Mouse (Mus musculus) heart, postnatal 4 days (tissue): ENCODE data around the gene Fam71a. TPM values are rescaled to one million over a fixed set of nuclear protein-coding genes. Genes with fewer than 3 reads are reported as not detected.

Source experiments
- DNase-seq: peaks from one replicate; pipeline ENCODE4 v3.0.0; 2021
- total RNA-seq, 2 experiments: library from RNA; stranded (reverse); gene quantifications; 2 replicates each; pipeline ENCODE4 v1.2.3; 2021

The Fam71a gene
- total RNA-seq, 2 experiments from 2014 or later = not detected

DNA sequence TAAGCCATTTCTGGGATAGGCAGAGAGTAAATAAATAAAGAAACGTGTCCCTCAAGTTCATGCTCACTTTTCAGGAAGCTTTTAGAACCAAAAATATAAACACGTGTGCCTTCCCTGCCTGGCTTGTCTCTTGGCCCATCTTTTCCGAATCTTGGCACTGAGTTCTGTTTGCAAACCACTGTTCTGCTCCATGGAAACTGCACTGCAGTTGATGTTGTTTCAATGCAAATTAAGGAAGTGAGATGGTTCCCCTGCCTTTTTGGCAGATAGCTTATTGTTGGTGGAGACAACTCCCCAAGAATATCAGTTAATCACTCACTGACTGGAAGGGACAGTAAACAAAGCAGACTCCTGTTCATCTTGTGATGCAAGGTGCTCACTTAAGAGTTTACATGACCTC lies 41.9 kb downstream of the Fam71a start:
- DNase-seq = no peak

DNA sequence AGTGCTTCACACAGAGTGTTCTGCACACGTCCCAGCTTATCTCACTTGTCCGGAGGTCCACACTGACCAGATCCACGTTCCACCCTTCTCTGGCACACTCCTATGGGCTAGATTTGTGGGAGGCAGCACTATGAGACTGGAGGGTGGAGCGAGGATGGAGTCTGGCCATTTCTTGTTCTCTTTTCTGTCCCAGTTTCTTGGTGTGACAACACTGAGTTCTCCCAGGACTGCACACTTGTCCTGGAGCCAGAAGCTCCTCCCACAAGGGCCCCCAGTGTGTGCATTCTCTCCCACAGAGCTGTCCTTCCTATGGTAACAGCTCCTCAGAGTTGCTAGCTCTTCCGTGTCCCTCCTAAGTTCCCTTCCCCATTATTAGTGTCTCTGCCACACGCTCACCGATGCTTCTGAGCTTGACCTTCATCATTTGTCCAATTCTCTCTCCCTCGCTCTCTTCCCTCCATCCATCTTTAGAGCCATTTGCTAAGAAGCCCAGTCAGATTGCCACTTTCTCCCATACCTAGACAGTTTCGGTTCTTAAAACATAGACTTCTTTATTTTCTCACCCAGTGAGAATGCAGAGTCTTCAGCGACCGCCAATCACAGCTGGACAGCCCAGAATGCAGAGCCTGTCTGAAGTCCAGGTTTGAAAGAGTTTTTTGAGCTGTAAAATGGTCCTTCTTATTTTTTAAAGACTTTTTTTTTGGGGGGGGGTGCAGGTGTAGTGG lies 48.9 kb downstream of the Fam71a start:
- no peak for DNase-seq

DNA sequence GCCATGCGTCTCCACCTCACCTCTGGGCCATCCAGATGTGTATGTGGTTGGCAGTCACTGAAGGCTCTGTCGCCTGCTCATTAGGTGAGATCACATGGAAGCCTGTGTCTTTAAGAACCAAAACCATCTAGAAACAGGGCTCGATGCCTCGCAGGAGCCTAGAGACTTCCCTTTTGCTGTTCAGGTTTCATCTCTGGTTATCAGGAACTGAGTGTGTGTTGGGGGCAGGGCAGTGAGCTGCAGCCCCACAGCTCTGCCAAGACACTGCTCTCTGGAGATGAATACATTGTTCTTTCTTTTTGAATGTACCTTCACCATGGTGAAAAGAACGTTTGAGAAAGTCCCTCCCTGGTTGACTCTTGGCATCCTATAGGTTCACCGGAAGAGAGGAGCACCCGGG lies 49.7 kb downstream of the Fam71a start:
- no peak for DNase-seq

Other genes with a start within 250 kb of the Fam71a start
- 10 to 100 TPM; 31.1 to 38.1 TPM for gene Angel2, start 239.7 kb downstream of the Fam71a start, total RNA-seq
- 10 to 100 TPM; 31.5 to 31.9 TPM for gene Vash2, start 185.5 kb downstream of the Fam71a start, total RNA-seq
- gene Flvcr1, start 138.7 kb downstream of the Fam71a start, total RNA-seq = 10 to 100 TPM; 12.6 to 13.0 TPM
- not detected for gene Spata45, start 128.2 kb downstream of the Fam71a start, total RNA-seq
- 10 to 100 TPM; 19.4 to 23.5 TPM for gene Tatdn3, start 101.9 kb downstream of the Fam71a start, total RNA-seq
- gene Nsl1, start 101.8 kb downstream of the Fam71a start, total RNA-seq = 1 to 10 TPM; 6.7 to 6.8 TPM
- gene Batf3, start 67.0 kb downstream of the Fam71a start, total RNA-seq = 1 to 10 TPM; 1.7 to 1.8 TPM
- 10 to 100 TPM; 15.9 to 22.2 TPM for gene Atf3, start 53.2 kb upstream of the Fam71a start, total RNA-seq
- gene Nenf, start 153.4 kb upstream of the Fam71a start, total RNA-seq = 100 to 1,000 TPM in 1 of 2 experiments, 10 to 100 TPM in 1; 97.3 to 103 TPM
- 1 to 10 TPM; 5.6 to 6.6 TPM for gene Tmem206, start 161.1 kb upstream of the Fam71a start, total RNA-seq
- 10 to 100 TPM; 90.7 to 95.0 TPM for gene Ppp2r5a, start 238.5 kb upstream of the Fam71a start, total RNA-seq